Mouse (Mus musculus) MEL (cell line): Measurements from ENCODE around the gene Tmem234.

Experiments
- CTCF ChIP-seq, 3 experiments: IDR thresholded peaks in 2 of 3; conservative IDR thresholded peaks in 1 of 3; 2 replicates each; pipeline ENCODE4 v1.5.1; 2011 to 2012; ENCODE audit warnings: low read length in 3 of 3, low read depth in 2 of 3, mild to moderate bottlenecking in 2 of 3, improper control_type of control experiment in 1 of 3, inconsistent platforms in 1 of 3, mixed read lengths in 1 of 3, moderate library complexity in 1 of 3; ENCODE audit not compliant: control insufficient read depth in 1 of 3, insufficient read depth in 1 of 3, poor library complexity in 1 of 3, severe bottlenecking in 1 of 3
- E2F4 ChIP-seq: IDR thresholded peaks from 2 replicates; pipeline ENCODE4 v1.6.1; 2011; ENCODE audit warnings: low read depth, low read length, improper control_type of control experiment, borderline replicate concordance
- EP300 ChIP-seq, 2 experiments: IDR thresholded peaks; 2 replicates each; pipeline ENCODE4 v1.6.1; 2011; ENCODE audit warnings: improper control_type of control experiment in 2 of 2, low read length in 2 of 2, low read depth in 1 of 2, mild to moderate bottlenecking in 1 of 2
- GABPA ChIP-seq: IDR thresholded peaks from 2 replicates; pipeline ENCODE4 v1.6.1; 2012; ENCODE audit warnings: low read depth, mild to moderate bottlenecking, inconsistent platforms, low read length, improper control_type of control experiment, moderate library complexity
- GATA1 ChIP-seq: IDR thresholded peaks from 2 replicates; pipeline ENCODE4 v1.6.1; 2011; ENCODE audit warnings: low read depth, low read length, improper control_type of control experiment
- MAFK ChIP-seq: IDR thresholded peaks from 2 replicates; pipeline ENCODE4 v1.6.1; 2011; ENCODE audit warnings: low read depth, mild to moderate bottlenecking, low read length, improper control_type of control experiment, borderline replicate concordance
- ZC3H11A ChIP-seq: IDR thresholded peaks from 2 replicates; pipeline ENCODE4 v1.6.1; 2012; ENCODE audit warnings: low read depth, mild to moderate bottlenecking, inconsistent platforms, low read length, improper control_type of control experiment
- ZMIZ1 ChIP-seq: IDR thresholded peaks from 2 replicates; pipeline ENCODE4 v1.6.1; 2012; ENCODE audit warnings: low read depth, mild to moderate bottlenecking, inconsistent platforms, low read length, improper control_type of control experiment, moderate library complexity
- ZNF384 ChIP-seq: IDR thresholded peaks from 2 replicates; pipeline ENCODE4 v1.6.1; 2012; ENCODE audit warnings: low read depth, mild to moderate bottlenecking, inconsistent platforms, low read length, improper control_type of control experiment

DNA sequence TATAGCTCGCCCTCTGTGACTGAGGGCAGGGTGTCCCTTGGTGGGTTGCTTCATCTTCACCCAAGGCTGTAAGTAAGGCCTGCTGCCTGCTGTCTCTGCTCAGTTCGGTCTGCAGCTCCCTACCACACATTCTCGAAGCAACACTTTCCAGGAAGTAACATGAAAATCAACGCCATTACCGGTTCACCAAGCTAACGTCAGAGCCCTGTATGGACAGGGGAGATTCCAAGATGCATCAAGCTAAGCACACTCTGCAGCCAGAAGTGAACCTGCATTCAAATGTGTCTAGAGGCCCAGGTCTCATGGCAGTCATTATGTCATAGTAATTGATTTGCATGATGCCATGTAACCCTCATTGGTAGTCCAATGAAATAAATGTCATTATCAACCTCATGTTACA lies 30.4 kb upstream of the Tmem234 start:
- no peak for TF ChIP-seq MAFK
- no peak for TF ChIP-seq CTCF (IDR thresholded peaks at IDR 0.05 in 2 of 3, conservative IDR thresholded peaks at IDR 0.05 in 1 of 3; ENCODE audit: control insufficient read depth in 1 of 3, insufficient read depth in 1 of 3, low read depth in 2 of 3, low read length in 3 of 3, poor library complexity in 1 of 3, severe bottlenecking in 1 of 3)
- TF ChIP-seq GABPA: no peak
- TF ChIP-seq E2F4: no peak
- no peak for TF ChIP-seq ZNF384
- TF ChIP-seq ZMIZ1: no peak
- TF ChIP-seq ZC3H11A: no peak
- no peak for TF ChIP-seq GATA1
- no peak for TF ChIP-seq EP300 (IDR thresholded peaks at IDR 0.05; ENCODE audit: low read depth in 1 of 2, low read length in 2 of 2)
